Mouse (Mus musculus) G1E (cell line): ENCODE data around the gene Cacna2d2. TPM values are rescaled to one million over a fixed set of nuclear protein-coding genes. Genes with fewer than 3 reads are reported as not detected.

Experiments
- ATAC-seq: 2 replicates; pipeline ENCODE4 v1.8.0; 2016; ENCODE audit warnings: mild to moderate bottlenecking; ENCODE audit not compliant: insufficient number of reproducible peaks, poor library complexity, low FRiP score, severe bottlenecking; ENCODE audit errors: extremely low read depth
- DNase-seq: peaks from one replicate; pipeline ENCODE4 v3.0.0; 2012; ENCODE audit warnings: low spot score
- H3K27me3 ChIP-seq: 2 replicates; pipeline ENCODE4 v1.6.1; 2012; ENCODE audit warnings: mild to moderate bottlenecking, low read length, inconsistent platforms; ENCODE audit not compliant: insufficient read depth
- H3K36me3 ChIP-seq: replicated peaks from 2 replicates; pipeline ENCODE3; 2012; ENCODE audit warnings: mild to moderate bottlenecking, inconsistent platforms
- H3K4me1 ChIP-seq: 2 replicates; pipeline ENCODE4 v1.6.1; 2012; ENCODE audit warnings: low read depth, low read length, inconsistent platforms, mixed read lengths; ENCODE audit not compliant: insufficient read depth
- H3K4me3 ChIP-seq: 2 replicates; pipeline ENCODE4 v1.5.1; 2012; ENCODE audit warnings: low read depth, mild to moderate bottlenecking, inconsistent platforms, low read length, moderate library complexity, mixed read lengths
- H3K9me3 ChIP-seq: replicated peaks from 2 replicates; pipeline ENCODE4 v1.6.1; 2012; ENCODE audit warnings: inconsistent platforms
- CTCF ChIP-seq: IDR thresholded peaks from 2 replicates; pipeline ENCODE4 v1.5.1; 2012; ENCODE audit warnings: low read depth, low read length, inconsistent platforms, mixed read lengths
- GATA1 ChIP-seq: IDR thresholded peaks from 2 replicates; pipeline ENCODE4 v1.6.1; 2012; ENCODE audit warnings: borderline replicate concordance, low read length, inconsistent platforms, mixed read lengths
- GATA2 ChIP-seq: IDR thresholded peaks from 2 replicates; pipeline ENCODE4 v1.6.1; 2012; ENCODE audit warnings: low read depth, low read length, inconsistent platforms, borderline replicate concordance
- POLR2AphosphoS5 ChIP-seq: IDR thresholded peaks from 2 replicates; pipeline ENCODE4 v1.6.1; 2012; ENCODE audit warnings: low read depth, low read length, inconsistent platforms; ENCODE audit not compliant: insufficient replicate concordance
- TAL1 ChIP-seq: conservative IDR thresholded peaks from 2 replicates; pipeline ENCODE4 v1.6.1; 2012; ENCODE audit warnings: low read depth, low read length, inconsistent platforms, mixed read lengths
- polyA plus RNA-seq: library from polyadenylated mRNA; stranded (reverse); fragments of >175 nt; gene quantifications from 2 replicates; pipeline ENCODE4 v1.2.3, GENCODE M21; 2012
- total RNA-seq, 2 experiments: library from RNA; stranded (forward) in 1 of 2; stranded (reverse) in 1 of 2; fragments of 200-1000 nt in 1 of 2; fragments of >200 nt in 1 of 2; fragmentation: Nextera tagmentation in 1 of 2; gene quantifications; 2 replicates each; pipeline ENCODE4 v1.2.3; 2014 to 2017

Cacna2d2 gene
- total and polyA plus RNA-seq, 3 experiments = 0.05 to 0.09 TPM; not detected in 1

DNA sequence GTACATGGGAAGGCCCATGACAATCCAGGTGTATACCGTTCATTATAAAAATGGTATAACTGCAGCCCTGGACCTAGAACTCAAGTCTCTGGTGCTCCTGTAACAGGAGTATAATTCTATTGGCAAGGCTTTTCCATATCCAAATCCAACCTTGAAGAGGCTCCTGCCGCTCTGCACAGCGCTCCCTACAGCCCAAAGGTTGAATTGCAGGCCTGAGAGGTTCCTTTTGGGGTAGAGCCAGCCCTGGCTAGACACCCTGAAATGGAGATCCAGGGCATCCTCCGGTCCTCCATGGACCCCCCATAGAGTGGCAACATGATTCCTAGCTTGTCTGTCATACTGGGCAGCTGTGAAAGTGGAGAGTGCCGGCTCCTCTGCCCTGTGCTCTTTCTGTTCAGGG lies 79.6 kb downstream of the Cacna2d2 start:
- Histone ChIP-seq H3K4me1 (peaks cover 4% of the 10 kb centered on the region), H3K4me3 (no peak overlapping the region), H3K9me3 (no peaks in the 10 kb centered on the region), H3K36me3 (no peaks in the 10 kb centered on the region), H3K27me3 (peaks cover 36% of the 10 kb centered on the region)
- no peak for TF ChIP-seq GATA1
- 0 out of 2 replicates have a peak, but pooled peaks have one; percentile 34 for TF ChIP-seq CTCF
- ATAC-seq = no peak
- no peak for DNase-seq

DNA sequence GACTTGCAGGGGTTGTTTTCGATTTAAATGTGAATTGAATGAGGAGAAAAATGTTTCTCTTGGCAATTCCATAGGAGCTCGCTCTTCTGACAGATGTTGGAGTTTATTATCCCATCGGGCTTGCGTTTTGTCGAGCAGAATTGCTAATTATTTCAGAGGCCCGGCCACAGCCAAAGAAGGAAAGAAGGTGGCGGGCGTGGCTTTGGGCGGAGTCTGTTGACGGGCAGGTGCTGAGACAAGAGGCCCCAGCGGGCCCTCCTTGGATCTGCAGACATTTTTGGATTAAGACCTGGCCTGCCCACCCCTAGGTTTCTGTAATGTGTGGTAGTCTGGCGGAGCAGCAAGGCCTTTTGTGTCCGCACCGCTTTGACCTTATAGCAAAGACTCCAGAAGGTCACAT lies 80.2 kb downstream of the Cacna2d2 start:
- Histone ChIP-seq H3K4me3 (no peak overlapping the region), H3K9me3 (no peaks in the 10 kb centered on the region), H3K36me3 (no peaks in the 10 kb centered on the region), H3K4me1 (peaks cover 4% of the 10 kb centered on the region), H3K27me3 (peaks cover 36% of the 10 kb centered on the region)
- DNase-seq (no peak), ATAC-seq (no peak)
- TF ChIP-seq TAL1 (no peak), GATA2 (no peak), CTCF (no peak)

DNA sequence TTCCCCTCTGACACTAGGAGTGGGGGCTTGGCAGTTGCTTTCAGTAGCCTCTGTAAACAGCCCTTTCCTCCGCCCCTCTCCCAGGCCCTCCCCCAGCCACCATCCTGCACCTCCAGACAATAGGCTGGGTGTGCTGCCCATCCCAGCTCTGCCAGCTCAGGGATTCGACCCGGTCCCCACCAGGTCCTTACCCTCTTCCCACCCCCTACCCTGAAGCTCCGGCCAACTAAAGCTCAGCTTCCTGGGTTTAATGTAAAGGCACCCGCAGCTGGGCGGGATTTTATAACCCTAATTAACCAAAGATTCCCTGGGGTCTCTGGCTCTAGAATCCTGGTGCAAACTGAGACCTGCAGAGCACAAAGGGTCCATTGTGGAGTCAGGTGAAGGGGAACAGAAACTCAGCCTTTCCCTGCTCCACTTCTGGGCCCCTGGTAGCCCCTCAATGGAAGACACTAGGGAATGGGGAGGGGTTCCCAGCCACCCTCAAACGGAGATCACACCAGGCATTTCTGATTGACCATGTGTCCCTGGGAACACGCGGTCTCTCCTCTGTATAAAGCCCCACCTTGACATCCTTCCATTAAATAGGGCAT lies 81.2 kb downstream of the Cacna2d2 start:
- no peak for ATAC-seq
- Histone ChIP-seq H3K4me1 (peaks cover 4% of the 10 kb centered on the region), H3K27me3 (peaks cover 28% of the 10 kb centered on the region), H3K4me3 (no peak overlapping the region), H3K36me3 (no peaks in the 10 kb centered on the region), H3K9me3 (no peaks in the 10 kb centered on the region)
- DNase-seq = no peak
- TF ChIP-seq GATA1 (no peak), GATA2 (no peak), CTCF (no peak), POLR2AphosphoS5 (no peak), TAL1 (no peak)

DNA sequence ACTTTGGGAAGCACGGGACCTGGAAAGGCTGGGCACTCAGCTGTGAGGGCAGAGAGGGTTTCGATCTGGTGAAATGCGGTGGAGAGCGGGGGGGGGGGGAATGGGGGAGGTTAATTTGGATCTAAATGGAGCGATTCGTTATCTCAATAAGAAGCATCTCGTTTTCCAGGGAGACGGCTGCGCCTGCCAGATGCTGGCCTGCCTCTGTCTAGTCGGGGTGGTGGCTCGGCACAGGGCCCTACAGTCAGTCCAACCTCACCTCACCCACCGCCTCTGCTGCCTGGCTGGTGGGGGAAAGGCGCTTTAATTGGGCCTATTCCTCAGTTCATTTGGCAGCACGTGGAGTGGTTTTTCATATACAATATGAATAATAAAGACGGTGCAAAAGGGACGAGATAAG lies 81.9 kb downstream of the Cacna2d2 start:
- Histone ChIP-seq H3K4me1 (peaks cover 4% of the 10 kb centered on the region), H3K36me3 (no peaks in the 10 kb centered on the region), H3K27me3 (peaks cover 22% of the 10 kb centered on the region), H3K9me3 (no peaks in the 10 kb centered on the region), H3K4me3 (no peak overlapping the region)
- DNase-seq (no peak), ATAC-seq (no peak)
- no peak for TF ChIP-seq CTCF
- no peak for TF ChIP-seq GATA2
- TF ChIP-seq TAL1 = no peak

DNA sequence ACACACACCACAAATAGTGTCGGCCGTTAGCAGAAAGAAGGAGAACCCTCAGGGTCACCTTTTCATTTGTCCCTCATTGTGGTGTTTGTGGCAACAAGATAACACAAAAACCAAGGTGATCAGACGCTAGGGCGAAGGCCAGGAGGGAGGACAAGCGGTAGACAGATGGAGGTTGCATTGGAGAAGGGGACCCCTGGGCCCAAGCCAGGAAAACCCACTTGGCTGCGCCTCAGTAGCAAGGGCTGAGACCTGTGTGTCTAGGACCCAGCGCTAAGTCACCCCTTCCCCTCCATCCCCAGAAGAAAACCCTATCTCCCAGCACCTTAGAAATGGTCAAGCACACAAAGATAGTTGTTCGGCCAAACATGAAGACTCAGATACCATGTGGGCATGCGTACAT lies 82.6 kb downstream of the Cacna2d2 start:
- Histone ChIP-seq H3K27me3 (peaks cover 20% of the 10 kb centered on the region), H3K4me1 (peaks cover 4% of the 10 kb centered on the region), H3K9me3 (no peaks in the 10 kb centered on the region), H3K36me3 (no peaks in the 10 kb centered on the region), H3K4me3 (no peak overlapping the region)
- DNase-seq (no peak), ATAC-seq (no peak)
- no peak for TF ChIP-seq TAL1
- TF ChIP-seq GATA1 = no peak
- no peak for TF ChIP-seq CTCF

DNA sequence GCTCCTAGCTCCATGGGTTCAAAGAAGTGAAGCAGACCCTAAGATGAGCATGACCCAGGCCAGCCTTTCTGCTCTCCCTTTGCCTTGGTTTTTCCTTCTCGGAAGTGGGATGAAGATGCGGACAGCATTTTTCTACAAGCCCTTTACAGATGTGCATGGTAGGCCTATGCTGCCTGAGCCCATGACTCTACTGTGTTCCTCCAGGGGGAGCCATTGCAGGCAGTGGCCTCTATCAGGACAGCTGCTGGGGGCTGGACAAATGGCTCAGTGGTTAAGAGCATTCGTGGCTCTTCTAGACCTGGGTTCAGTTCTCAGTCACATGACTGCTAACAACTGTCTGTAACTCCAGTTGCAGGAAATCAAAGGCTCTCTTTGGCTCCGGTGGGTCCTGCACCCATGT lies 83.4 kb downstream of the Cacna2d2 start:
- TF ChIP-seq TAL1 (no peak), GATA2 (no peak), GATA1 (no peak), CTCF (no peak), POLR2AphosphoS5 (no peak)

DNA sequence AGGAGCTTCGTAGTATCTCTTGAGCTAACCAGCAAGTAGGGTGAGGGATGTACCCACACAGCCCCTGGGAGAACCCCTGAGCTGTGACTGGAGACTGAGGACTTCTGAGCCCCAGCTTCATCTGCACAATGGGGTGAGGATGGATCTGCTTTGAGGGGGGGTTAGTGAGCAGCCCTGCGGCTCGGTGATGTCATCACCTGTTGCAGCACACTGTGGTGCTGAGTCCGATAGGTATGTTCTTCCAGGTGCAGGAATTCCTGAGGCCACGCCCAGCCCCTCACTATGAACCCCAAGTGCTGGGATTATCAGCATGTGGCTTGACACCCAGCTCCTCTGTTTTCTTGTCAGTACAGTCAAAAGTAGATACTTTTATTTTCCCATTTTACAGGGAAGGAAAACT lies 84.3 kb downstream of the Cacna2d2 start:
- Histone ChIP-seq H3K9me3 (no peaks in the 10 kb centered on the region), H3K36me3 (no peaks in the 10 kb centered on the region), H3K27me3 (peaks cover 17% of the 10 kb centered on the region), H3K4me1 (peaks cover 4% of the 10 kb centered on the region), H3K4me3 (no peak overlapping the region)
- ATAC-seq (no peak), DNase-seq (no peak)
- TF ChIP-seq CTCF (no peak), POLR2AphosphoS5 (no peak), TAL1 (no peak), GATA2 (no peak), GATA1 (no peak)

More for the DNA sequence above, 83.4 kb downstream of the Cacna2d2 start:
- Histone ChIP-seq H3K9me3 (no peaks in the 10 kb centered on the region), H3K4me3 (no peak overlapping the region), H3K27me3 (peaks cover 20% of the 10 kb centered on the region), H3K36me3 (no peaks in the 10 kb centered on the region), H3K4me1 (peaks cover 4% of the 10 kb centered on the region)
- DNase-seq (no peak), ATAC-seq (no peak)
